ENCODE assay signal across 23 mouse cellular contexts in the genomic region with DNA sequence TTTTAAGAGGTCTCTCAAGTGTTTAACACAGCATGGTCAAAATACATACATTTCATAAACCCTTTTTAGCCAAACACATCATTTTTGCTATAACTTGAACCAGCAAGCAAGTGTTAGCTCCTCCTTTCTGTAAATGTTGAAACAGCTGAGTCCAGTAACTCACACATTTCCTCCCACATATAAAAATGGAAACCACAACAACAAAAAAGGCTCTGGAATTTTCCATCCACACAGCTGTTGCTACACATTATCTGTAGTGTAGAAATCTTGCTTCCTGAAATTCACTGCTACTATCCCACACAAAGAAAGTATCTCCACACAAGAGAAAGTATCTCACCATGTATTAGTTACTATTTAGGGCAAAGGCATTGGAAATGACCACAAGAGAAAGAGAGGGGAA.
DNase-seq lines count a peak whose midpoint lies in the region; ATAC-seq and TF ChIP-seq lines count a peak whose summit lies in the region.
"Had no signal": no experiment of that assay in that cellular context is flagged by ENCODE, and none has a peak within 500 bp of the region (broad histone marks: within the 10 kb centered on the region; RNA-seq: fewer than 3 reads in every experiment).

No protein-coding gene starts in this region.

- no peak overlapping the region for H3K4me3 ChIP-seq in kidney, embryonic 16.5 days (ENCODE audit: low read length)
- H3K4me3 ChIP-seq in bone marrow macrophage, adult 2 months (ENCODE audit: insufficient read depth, low read length): no peak overlapping the region
- H3K4me3 ChIP-seq in liver, embryonic 12.5 days: no peak overlapping the region
- H3K4me3 ChIP-seq: embryonic facial prominence, embryonic 15.5 days; forebrain, embryonic 10.5 days; hindbrain, embryonic 13.5 days; megakaryocyte, embryonic 14.5 days had no signal

- intact Hi-C loops in gastrocnemius, postnatal 36 days (cut with DNase I): no loop called here

- no peak for DNase-seq in kidney, postnatal 36 days
- peak; percentile 75 for DNase-seq in 416B (ENCODE audit: low read depth)
- peak; percentile 44 for DNase-seq in lung, postnatal 36 days
- no peak for DNase-seq in gastrocnemius, postnatal 36 days
- DNase-seq: adrenal gland, postnatal 10 days; cerebellum, adult 11 months; cerebellum, postnatal 10 days; gastrocnemius, postnatal 10 days; heart, postnatal 10 days; kidney, adult 8-10 months; left cerebral cortex, postnatal 4 days; midbrain, embryonic 14.5 days; thymus, postnatal 14 days had no signal

- H3K27me3 ChIP-seq in kidney, embryonic 16.5 days (ENCODE audit: insufficient read depth, low read length): no peaks in the 10 kb centered on the region
- H3K27me3 ChIP-seq in liver, embryonic 12.5 days (replicated peaks): no peaks in the 10 kb centered on the region
- H3K27me3 ChIP-seq: embryonic facial prominence, embryonic 15.5 days; hindbrain, embryonic 13.5 days had no signal

- ATAC-seq in kidney, embryonic 16.5 days (ENCODE audit: low FRiP score, low TSS enrichment): no peak
- no peak for ATAC-seq in liver, embryonic 12.5 days
- ATAC-seq: activated CD4-positive, CD25-positive, alpha-beta regulatory T cell, adult 4 months; CD4-positive, CD25-positive, alpha-beta regulatory T cell, adult 4 months; inflammation-experienced regulatory T-cells, adult 6 months had no signal

- no peaks in the 10 kb centered on the region for H3K36me3 ChIP-seq in kidney, embryonic 16.5 days (ENCODE audit: insufficient read depth, low read length)
- no peaks in the 10 kb centered on the region for H3K36me3 ChIP-seq in liver, embryonic 12.5 days
- H3K36me3 ChIP-seq: embryonic facial prominence, embryonic 15.5 days; forebrain, embryonic 10.5 days; hindbrain, embryonic 13.5 days had no signal

- no peak overlapping the region for H3K4me2 ChIP-seq in kidney, embryonic 16.5 days (replicated peaks; ENCODE audit: low read depth, low read length)
- no peak overlapping the region for H3K4me2 ChIP-seq in liver, embryonic 12.5 days
- H3K4me2 ChIP-seq: embryonic facial prominence, embryonic 15.5 days; hindbrain, embryonic 13.5 days had no signal

- no peak overlapping the region for H3K9ac ChIP-seq in kidney, embryonic 16.5 days (replicated peaks; ENCODE audit: low read length)
- H3K9ac ChIP-seq in liver, embryonic 12.5 days: no peak overlapping the region
- H3K9ac ChIP-seq: embryonic facial prominence, embryonic 15.5 days; hindbrain, embryonic 13.5 days had no signal

- H3K4me1 ChIP-seq in kidney, embryonic 16.5 days (ENCODE audit: insufficient read depth, low read length): no peaks in the 10 kb centered on the region
- H3K4me1 ChIP-seq in bone marrow macrophage, adult 2 months (ENCODE audit: control insufficient read depth, insufficient read depth, low read length): peaks cover 30% of the 10 kb centered on the region
- H3K4me1 ChIP-seq in liver, embryonic 12.5 days: no peaks in the 10 kb centered on the region
- H3K4me1 ChIP-seq: embryonic facial prominence, embryonic 15.5 days; forebrain, embryonic 10.5 days; hindbrain, embryonic 13.5 days had no signal

- TF ChIP-seq CTCF in bone marrow macrophage, adult 2 months (IDR thresholded peaks at IDR 0.05; ENCODE audit: low read depth, low read length): no peak

- 0 out of 2 replicates have a peak overlapping the region, but pooled peaks have one; percentile 24 for H3K27ac ChIP-seq in kidney, embryonic 16.5 days (ENCODE audit: low read length)
- peak overlapping the region; percentile 94 for H3K27ac ChIP-seq in bone marrow macrophage, adult 2 months (ENCODE audit: insufficient read depth, low read depth, low read length)
- no peak overlapping the region for H3K27ac ChIP-seq in liver, embryonic 12.5 days
- H3K27ac ChIP-seq: embryonic facial prominence, embryonic 15.5 days; forebrain, embryonic 10.5 days; hindbrain, embryonic 13.5 days had no signal

- H3K9me3 ChIP-seq in kidney, embryonic 16.5 days (ENCODE audit: low read length): no peaks in the 10 kb centered on the region
- H3K9me3 ChIP-seq in liver, embryonic 12.5 days (replicated peaks): no peaks in the 10 kb centered on the region
- H3K9me3 ChIP-seq: embryonic facial prominence, embryonic 15.5 days; forebrain, embryonic 10.5 days; hindbrain, embryonic 13.5 days; megakaryocyte, embryonic 14.5 days had no signal

- no peak for TF ChIP-seq POLR2A in bone marrow macrophage, adult 2 months (IDR thresholded peaks at IDR 0.05; ENCODE audit: borderline replicate concordance, low read depth, low read length)

Comparison
In these comparisons a context has a peak if more than half of its experiments do, and no peak if none do; other contexts are left out.
1. DNase-seq: peak in 416B (single experiment) and lung, postnatal 36 days (single experiment); none in kidney, postnatal 36 days (0 of 2) and gastrocnemius, postnatal 36 days (0 of 2).